Mouse (Mus musculus): ENCODE data around the gene Mchr1. TPM values are rescaled to one million over a fixed set of nuclear protein-coding genes. Genes with fewer than 3 reads are reported as not detected.

Mchr1 gene
- polyA plus RNA-seq, 1 experiment = 1.1 TPM

GRCm38 (mm10) chr15:81284121-81284734 is 48.9 kb downstream of the Mchr1 start:
- Histone ChIP-seq H3K4me1 (ENCODE audit: control insufficient read depth, insufficient read depth, low read length) (no peaks in the 10 kb centered on the region; the same call in 1 of the 2 replicates), H3K4me3 (ENCODE audit: insufficient read depth, low read length) (no peak overlapping the region)
- TF ChIP-seq CTCF (IDR thresholded peaks at IDR 0.05; ENCODE audit: borderline replicate concordance, insufficient read depth, low read length) (no peak), POLR2A (IDR thresholded peaks at IDR 0.05; ENCODE audit: low read depth, low read length) (no peak)

More at GRCm38 (mm10) chr15:81284121-81284734, 48.9 kb downstream of the Mchr1 start:
- no peak overlapping the region for H3K27ac ChIP-seq (ENCODE audit: insufficient read depth, low read length)

Other genes starting within 250 kb of the Mchr1 start
- 36.6 and 38.4 TPM in 2 replicates for gene Mrtfa, start 44.7 kb upstream of the Mchr1 start, polyA plus RNA-seq (2011; ENCODE audit: insufficient read length, low read depth, missing spikeins)
- gene Slc25a17, start 125.3 kb downstream of the Mchr1 start, polyA plus RNA-seq (2011; ENCODE audit: insufficient read length, low read depth, missing spikeins) = 89.1 and 93.1 TPM in 2 replicates
- 337 and 357 TPM in 2 replicates for gene St13, start 164.6 kb downstream of the Mchr1 start, polyA plus RNA-seq (2011; ENCODE audit: insufficient read length, low read depth, missing spikeins)
- 12.4 and 21.8 TPM in 2 replicates for gene Xpnpep3, start 164.6 kb downstream of the Mchr1 start, polyA plus RNA-seq (2011; ENCODE audit: insufficient read length, low read depth, missing spikeins)
- not detected in 2 replicates for gene Dnajb7, start 172.8 kb downstream of the Mchr1 start, polyA plus RNA-seq (2011; ENCODE audit: insufficient read length, low read depth, missing spikeins)
- gene Rbx1, start 230.8 kb downstream of the Mchr1 start, polyA plus RNA-seq (2011; ENCODE audit: insufficient read length, low read depth, missing spikeins) = 129 and 132 TPM in 2 replicates